Mouse (Mus musculus) limb, embryonic 10.5 days (tissue): ENCODE measurements around the gene Zfp821. TPM values are rescaled to one million over a fixed set of nuclear protein-coding genes. Genes with fewer than 3 reads are reported as not detected.

Experiments used
- DNase-seq: peaks from one replicate; pipeline ENCODE4 v3.0.0-alpha.2; 2017; ENCODE audit warnings: low spot score
- H3K27ac ChIP-seq: fragments of 300-500 bp; sonication (generic); 2 replicates; pipeline ENCODE4 v1.5.1; 2016; ENCODE audit warnings: mild to moderate bottlenecking
- H3K27me3 ChIP-seq: fragments of 300-500 bp; sonication (generic); 2 replicates; pipeline ENCODE4 v1.6.1; 2016; ENCODE audit warnings: low read depth, mild to moderate bottlenecking; ENCODE audit not compliant: poor library complexity, severe bottlenecking
- H3K36me3 ChIP-seq: fragments of 300-500 bp; sonication (generic); 2 replicates; pipeline ENCODE4 v1.6.1; 2016; ENCODE audit warnings: mild to moderate bottlenecking, moderate library complexity
- H3K4me1 ChIP-seq: fragments of 300-500 bp; sonication (generic); 2 replicates; pipeline ENCODE4 v1.6.1; 2016
- H3K4me3 ChIP-seq: fragments of 300-500 bp; sonication (generic); 2 replicates; pipeline ENCODE4 v1.5.1; 2016; ENCODE audit warnings: mild to moderate bottlenecking, moderate library complexity
- H3K9me3 ChIP-seq: fragments of 300-500 bp; sonication (generic); replicated peaks from 2 replicates; pipeline ENCODE4 v1.6.1; 2016; ENCODE audit warnings: mild to moderate bottlenecking
- WGBS: fragments of 180-500 bp; shearing (Covaris S2); methylation state at CpG from one replicate; pipeline ENCODE4 v1.1.7; 2016; 5-methylcytosine and 5-hydroxymethylcytosine counted together
- polyA plus RNA-seq: library from polyadenylated mRNA; unstranded; fragments of >200 nt; fragmentation: Nextera tagmentation; extraction: Ambion mirVana; gene quantifications from 2 replicates; pipeline ENCODE4 v1.2.1, GENCODE M21; 2016

Gene Zfp821
- polyA plus RNA-seq, 1 experiment from 2014 or later = 42.5 TPM

DNA sequence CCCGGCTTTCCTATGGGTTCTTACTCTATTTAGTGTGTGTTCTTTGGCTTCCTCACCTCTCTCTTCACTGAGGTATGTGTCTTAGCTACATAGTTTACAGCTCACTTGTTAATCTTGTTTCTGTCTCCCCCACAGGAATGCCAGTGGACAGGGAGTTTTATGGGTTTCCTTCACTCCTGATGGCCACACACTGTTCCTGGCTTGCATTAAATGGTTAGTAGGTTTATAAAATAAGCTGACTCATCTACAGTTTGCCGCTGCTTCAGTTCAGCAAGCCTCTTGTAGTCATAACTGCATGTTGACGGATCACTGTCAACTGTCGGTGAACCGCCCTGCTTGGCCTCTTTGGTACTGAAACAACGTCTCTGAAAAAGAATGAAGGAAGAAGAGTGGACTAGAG is 58.7 kb downstream of the Zfp821 start:
- no peak overlapping the region for H3K27ac ChIP-seq
- no peaks in the 10 kb centered on the region for H3K27me3 ChIP-seq
- H3K4me3 ChIP-seq = no peak overlapping the region
- H3K9me3 ChIP-seq = no peaks in the 10 kb centered on the region
- no peaks in the 10 kb centered on the region for H3K4me1 ChIP-seq
- no peaks in the 10 kb centered on the region for H3K36me3 ChIP-seq
- 93% methylated on average over 6 of the region's 6 CpGs for WGBS
- DNase-seq = no peak

DNA sequence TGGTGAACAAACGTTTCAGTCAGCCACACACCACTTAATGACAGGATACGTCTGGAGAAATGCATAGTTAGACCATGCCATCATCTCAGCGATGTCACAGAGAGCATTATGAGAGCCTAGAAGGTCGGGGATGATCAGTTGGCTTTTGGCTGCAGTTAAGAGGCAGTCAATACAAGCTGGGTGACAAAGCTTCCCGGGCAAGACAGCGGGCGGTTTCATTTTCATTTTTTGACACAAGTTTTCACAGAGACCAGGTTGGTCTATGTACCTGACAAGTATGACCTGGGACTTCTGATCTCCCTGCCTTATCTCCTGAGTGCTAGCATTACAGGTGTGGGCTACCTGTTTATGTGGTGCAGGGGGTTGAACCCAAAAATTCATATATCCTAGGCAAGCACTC is 60.7 kb downstream of the Zfp821 start:
- Histone ChIP-seq H3K4me1 (no peaks in the 10 kb centered on the region), H3K27me3 (no peaks in the 10 kb centered on the region), H3K9me3 (no peaks in the 10 kb centered on the region), H3K27ac (no peak overlapping the region), H3K36me3 (no peaks in the 10 kb centered on the region), H3K4me3 (no peak overlapping the region)
- 79% methylated on average over 7 of the region's 7 CpGs for WGBS
- DNase-seq = no peak

DNA sequence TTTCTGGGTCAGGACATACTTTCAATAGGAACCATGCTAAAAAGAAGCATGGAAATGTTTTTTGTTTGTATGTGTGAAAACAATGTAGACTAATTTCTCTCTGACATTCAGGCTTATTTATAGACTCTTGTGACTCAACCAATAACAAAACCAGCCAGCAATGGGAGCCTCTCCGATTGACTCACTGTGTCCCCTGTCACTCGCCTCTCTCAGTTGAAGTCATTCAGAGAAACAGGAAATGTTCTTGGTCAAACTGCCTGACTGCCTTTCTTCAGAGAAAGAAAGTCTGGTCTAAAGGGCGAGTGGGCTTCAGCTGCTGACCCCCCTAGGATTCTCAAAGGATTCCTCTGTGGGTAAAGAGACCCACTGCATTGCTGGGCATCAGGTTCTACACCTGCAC is 67.8 kb downstream of the Zfp821 start:
- Histone ChIP-seq H3K27ac (no peak overlapping the region), H3K4me3 (no peak overlapping the region), H3K27me3 (peaks cover 4% of the 10 kb centered on the region; the same call in 1 of the 2 replicates), H3K4me1 (0 out of 2 replicates have a peak, but pooled peaks cover 2% of the 10 kb centered on the region), H3K36me3 (no peaks in the 10 kb centered on the region), H3K9me3 (no peaks in the 10 kb centered on the region)
- no peak for DNase-seq
- 61% methylated on average over 3 of the region's 3 CpGs for WGBS

Other genes with a start within 250 kb of the Zfp821 start
- gene Pmfbp1, start 211.5 kb upstream of the Zfp821 start, polyA plus RNA-seq = 0.05 and 0.08 TPM in 2 replicates
- 46.4 and 46.6 TPM in 2 replicates for gene Dhx38, start 139.7 kb upstream of the Zfp821 start, polyA plus RNA-seq
- gene Txnl4b, start 139.7 kb upstream of the Zfp821 start, polyA plus RNA-seq = 25.2 and 26.2 TPM in 2 replicates
- 0.61 and 0.98 TPM in 2 replicates for gene Hp, start 126.4 kb upstream of the Zfp821 start, polyA plus RNA-seq
- gene Dhodh, start 96.9 kb upstream of the Zfp821 start, polyA plus RNA-seq = 60.1 and 62.2 TPM in 2 replicates
- 0.21 and 0.43 TPM in 2 replicates for gene Pkd1l3, start 91.0 kb upstream of the Zfp821 start, polyA plus RNA-seq
- gene Ist1, start 12.3 kb upstream of the Zfp821 start, polyA plus RNA-seq = 134 and 153 TPM in 2 replicates
- 8.4 and 10.2 TPM in 2 replicates for gene Atxn1l, start 32.2 kb downstream of the Zfp821 start, polyA plus RNA-seq
- 44.0 and 50.4 TPM in 2 replicates for gene Ap1g1, start 73.0 kb downstream of the Zfp821 start, polyA plus RNA-seq
- 2.0 and 2.5 TPM in 2 replicates for gene Phlpp2, start 163.0 kb downstream of the Zfp821 start, polyA plus RNA-seq